Mouse (Mus musculus) kidney, adult 2 months (tissue): ENCODE measurements at regions not wholly inside any gene's neighbourhood (a gene's known extent, or its start where the extent isn't known, plus 50 kb on each side); places are given as distances from the start of the nearest gene placed in this dataset.

Experiments
- CTCF ChIP-seq: fragments of 200-500 bp; conservative IDR thresholded peaks from 2 replicates; pipeline ENCODE4 v1.5.1; 2011; ENCODE audit warnings: low read depth, mild to moderate bottlenecking, control low read depth, low read length, moderate library complexity, mixed read lengths; ENCODE audit not compliant: insufficient read depth, insufficient read length
- POLR2A ChIP-seq: fragments of 200-500 bp; IDR thresholded peaks from one replicate; pipeline ENCODE4 v1.6.1; 2011; ENCODE audit warnings: low read depth, low read length, control low read depth

DNA sequence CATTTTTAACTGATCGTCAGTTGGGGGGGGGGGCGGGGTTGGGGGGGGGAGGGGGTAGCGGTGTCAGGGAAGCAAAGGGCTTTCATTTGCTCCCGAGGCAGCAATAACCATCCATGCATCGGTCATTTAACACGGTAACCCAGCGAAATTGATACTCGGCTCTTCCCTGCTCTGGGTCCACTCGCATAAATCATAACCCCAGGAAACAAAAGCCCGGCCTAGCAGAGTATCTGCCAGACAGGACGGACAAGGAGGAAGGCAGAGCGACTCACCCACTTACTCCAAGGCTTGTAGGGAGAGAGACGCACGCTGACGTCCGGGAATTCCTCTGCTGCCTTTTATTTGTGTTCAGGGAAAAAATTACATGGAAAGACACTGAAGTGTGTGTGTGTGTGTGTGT lies 319.5 kb downstream of the Gm45692 start:
- TF ChIP-seq POLR2A (no peak), CTCF (no peak)
